Comparison of ENCODE assay signal across 9 mouse cellular contexts in the genomic region with DNA sequence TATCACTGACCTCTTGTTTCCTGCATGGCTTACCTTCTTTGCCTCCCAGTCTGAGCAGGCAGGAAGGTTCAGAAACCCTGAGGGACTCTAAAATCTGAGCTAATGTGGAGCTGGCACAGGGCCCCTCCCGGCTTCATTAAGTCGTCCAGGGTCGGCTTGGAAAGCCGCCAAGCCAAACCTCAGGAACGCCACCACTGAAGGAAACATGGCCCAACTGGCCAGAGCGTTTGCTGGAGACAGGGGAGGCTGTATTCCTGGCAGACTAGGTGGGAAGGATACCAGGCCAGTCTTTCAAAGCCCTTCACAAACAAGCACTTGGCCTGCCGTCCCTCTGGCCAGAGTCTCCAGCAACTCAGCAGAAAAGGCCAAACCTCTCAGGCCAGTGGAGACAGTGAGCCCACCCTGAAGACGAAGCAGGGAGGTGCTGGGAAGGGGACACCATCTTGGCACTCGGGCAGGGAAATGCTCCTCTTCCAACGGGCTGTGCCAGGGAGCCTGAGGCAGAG. TPM values are rescaled to one million over a fixed set of nuclear protein-coding genes. Genes with fewer than 3 reads are reported as not detected.
DNase-seq lines count a peak whose midpoint lies in the region; ATAC-seq and TF ChIP-seq lines count a peak whose summit lies in the region.
"Had no signal": no experiment of that assay in that cellular context is flagged by ENCODE, and none has a peak within 500 bp of the region (broad histone marks: within the 10 kb centered on the region; RNA-seq: fewer than 3 reads in every experiment).

No protein-coding gene starts in this region.

- peak; percentile 66 to 74 for DNase-seq in cerebellum, postnatal 10 days
- no peak for DNase-seq in cerebellum, postnatal 36 days
- no peak for DNase-seq in lung, postnatal 25 days (ENCODE audit: low spot score)
- peak; percentile 36 to 40 for DNase-seq in gastrocnemius, postnatal 36 days
- peak; percentile 14 for DNase-seq in lung, postnatal 0 days (ENCODE audit: low spot score)

- no peaks in the 10 kb centered on the region for H3K27me3 ChIP-seq in lung, embryonic 15.5 days
- no peaks in the 10 kb centered on the region for H3K27me3 ChIP-seq in lung, postnatal 0 days (replicated peaks; ENCODE audit: insufficient read depth, low read length)
- H3K27me3 ChIP-seq in intestine, embryonic 16.5 days (replicated peaks; ENCODE audit: control insufficient read depth, insufficient read depth, low read length) = no peaks in the 10 kb centered on the region
- H3K27me3 ChIP-seq in neural tube, embryonic 15.5 days (replicated peaks) = no peaks in the 10 kb centered on the region

- peak; percentile 21; the same call in 1 of the 2 replicates for ATAC-seq in lung, embryonic 15.5 days (ENCODE audit: borderline replicate concordance, extremely low read depth, low FRiP score, low TSS enrichment)
- no peak for ATAC-seq in lung, postnatal 0 days
- no peak for ATAC-seq in intestine, embryonic 16.5 days
- no peak for ATAC-seq in neural tube, embryonic 15.5 days (ENCODE audit: low FRiP score)

- peaks cover 14% of the 10 kb centered on the region for H3K4me1 ChIP-seq in lung, embryonic 15.5 days
- no peaks in the 10 kb centered on the region for H3K4me1 ChIP-seq in lung, postnatal 0 days (ENCODE audit: insufficient read depth, low read depth, low read length)
- peaks cover 11% of the 10 kb centered on the region; the same call in 1 of the 2 replicates for H3K4me1 ChIP-seq in intestine, embryonic 16.5 days (ENCODE audit: control insufficient read depth, insufficient read depth, low read length)
- H3K4me1 ChIP-seq in neural tube, embryonic 15.5 days = peaks cover 18% of the 10 kb centered on the region

- H3K27ac ChIP-seq in lung, embryonic 15.5 days = peak overlapping the region; percentile 15; the same call in 1 of the 2 replicates
- no peak overlapping the region for H3K27ac ChIP-seq in lung, postnatal 0 days (ENCODE audit: low read length)
- H3K27ac ChIP-seq in intestine, embryonic 16.5 days (ENCODE audit: low read length) = no peak overlapping the region
- no peak overlapping the region for H3K27ac ChIP-seq in neural tube, embryonic 15.5 days (replicated peaks)

- H3K4me3 ChIP-seq in lung, embryonic 15.5 days = no peak overlapping the region
- H3K4me3 ChIP-seq in lung, postnatal 0 days (ENCODE audit: low read depth, low read length) = no peak overlapping the region
- H3K4me3 ChIP-seq in intestine, embryonic 16.5 days (ENCODE audit: low read length) = no peak overlapping the region
- no peak overlapping the region for H3K4me3 ChIP-seq in neural tube, embryonic 15.5 days (replicated peaks)
- H3K4me3 ChIP-seq: megakaryocyte, embryonic 14.5 days had no signal

- no peak overlapping the region for H3K4me2 ChIP-seq in lung, embryonic 15.5 days
- no peak overlapping the region for H3K4me2 ChIP-seq in lung, postnatal 0 days (replicated peaks; ENCODE audit: low read depth, low read length)
- no peak overlapping the region for H3K4me2 ChIP-seq in intestine, embryonic 16.5 days (ENCODE audit: low read depth, low read length)
- no peak overlapping the region for H3K4me2 ChIP-seq in neural tube, embryonic 15.5 days

- H3K9ac ChIP-seq in lung, embryonic 15.5 days = no peak overlapping the region
- no peak overlapping the region for H3K9ac ChIP-seq in lung, postnatal 0 days (replicated peaks; ENCODE audit: low read depth)
- no peak overlapping the region for H3K9ac ChIP-seq in intestine, embryonic 16.5 days (ENCODE audit: low read depth, low read length)
- no peak overlapping the region for H3K9ac ChIP-seq in neural tube, embryonic 15.5 days (replicated peaks)

- no peaks in the 10 kb centered on the region for H3K36me3 ChIP-seq in lung, embryonic 15.5 days
- no peaks in the 10 kb centered on the region for H3K36me3 ChIP-seq in lung, postnatal 0 days (ENCODE audit: insufficient read depth, low read length)
- no peaks in the 10 kb centered on the region for H3K36me3 ChIP-seq in intestine, embryonic 16.5 days (ENCODE audit: control insufficient read depth, insufficient read depth, low read length)
- no peaks in the 10 kb centered on the region for H3K36me3 ChIP-seq in neural tube, embryonic 15.5 days

- 26% methylated on average over 10 of the region's 10 CpGs for WGBS in lung, embryonic 15.5 days
- WGBS in lung, postnatal 0 days = 25% methylated on average over 10 of the region's 10 CpGs
- WGBS in intestine, embryonic 16.5 days = 59% methylated on average over 10 of the region's 10 CpGs
- 70% methylated on average over 10 of the region's 10 CpGs for WGBS in neural tube, embryonic 15.5 days

- intact Hi-C loops in gastrocnemius, postnatal 36 days (cut with DNase I) = no loop called here

- no peak for TF ChIP-seq EP300 in lung, postnatal 0 days (IDR thresholded peaks at IDR 0.05)

- TF ChIP-seq CTCF in lung, postnatal 0 days (IDR thresholded peaks at IDR 0.05) = no peak

- no peaks in the 10 kb centered on the region for H3K9me3 ChIP-seq in lung, embryonic 15.5 days
- H3K9me3 ChIP-seq in lung, postnatal 0 days (ENCODE audit: low read length) = no peaks in the 10 kb centered on the region
- H3K9me3 ChIP-seq in intestine, embryonic 16.5 days (ENCODE audit: control insufficient read depth, low read length) = no peaks in the 10 kb centered on the region
- no peaks in the 10 kb centered on the region for H3K9me3 ChIP-seq in neural tube, embryonic 15.5 days (replicated peaks)

RNA-seq across cellular contexts. Expression of a gene that starts 27.4 kb away (rescaled TPM):
- 0.25 and 0.31 TPM in 2 replicates for polyA plus RNA-seq in lung, embryonic 15.5 days (2015; fragmentation: Nextera tagmentation; extraction: Ambion mirVana)
- total RNA-seq in gastrocnemius, postnatal 36 days (2021) = 10 to 100 TPM; 23.3 to 28.2 TPM
- 0.76 and 1.1 TPM in 2 replicates for polyA plus RNA-seq in lung, postnatal 0 days (2015; fragmentation: Nextera tagmentation; extraction: Ambion mirVana)
- polyA plus RNA-seq in intestine, embryonic 16.5 days (2015; fragmentation: Nextera tagmentation; extraction: Ambion mirVana) = 1.1 TPM in 2 replicates
- polyA plus RNA-seq in neural tube, embryonic 15.5 days (2015; fragmentation: Nextera tagmentation; extraction: Ambion mirVana) = 3.8 and 3.9 TPM in 2 replicates

Comparison
In these comparisons a context has a peak if more than half of its experiments do, and no peak if none do; other contexts are left out.
1. DNase-seq: peak in cerebellum, postnatal 10 days (2 of 2), gastrocnemius, postnatal 36 days (2 of 2) and lung, postnatal 0 days (single experiment); none in cerebellum, postnatal 36 days (0 of 2) and lung, postnatal 25 days (single experiment).